Mouse (Mus musculus) embryonic fibroblast, embryonic 13.5 days (primary cell): ENCODE results near the gene Celf5.

Source experiments
- CTCF ChIP-seq: IDR thresholded peaks from 2 replicates; pipeline ENCODE4 v1.5.1; 2011; ENCODE audit warnings: mild to moderate bottlenecking, control low read depth, low read length, moderate library complexity, borderline replicate concordance; ENCODE audit not compliant: insufficient read depth
- POLR2A ChIP-seq: IDR thresholded peaks from 2 replicates; pipeline ENCODE4 v1.6.1; 2011; ENCODE audit warnings: low read depth, mild to moderate bottlenecking, control low read depth, low read length, moderate library complexity

GRCm38 (mm10) chr10:81496264-81496901 is 13.9 kb upstream of the Celf5 start, which contains the start of gene Ncln:
- no peak for TF ChIP-seq CTCF
- TF ChIP-seq POLR2A = peak; percentile 85
